Mouse (Mus musculus) thymus, adult 2 months (tissue): ENCODE measurements around the gene Ubr4.

Source experiments
- CTCF ChIP-seq: fragments of 200-500 bp; IDR thresholded peaks from 2 replicates; pipeline ENCODE4 v1.5.1; 2012; ENCODE audit warnings: mild to moderate bottlenecking, control low read depth, low read length, moderate library complexity, borderline replicate concordance; ENCODE audit not compliant: control insufficient read depth, poor library complexity, insufficient read depth; ENCODE audit errors: extremely low read depth
- POLR2A ChIP-seq: fragments of 200-500 bp; IDR thresholded peaks from 2 replicates; pipeline ENCODE4 v1.6.1; 2012; ENCODE audit warnings: mild to moderate bottlenecking, low read length, control low read depth, moderate library complexity; ENCODE audit not compliant: control insufficient read depth, poor library complexity, insufficient read depth; ENCODE audit errors: extremely low read depth

- TF ChIP-seq CTCF (no peak), POLR2A (no peak)
Measured at GRCm38 (mm10) chr4:139464163-139464562, 111.8 kb downstream of the Ubr4 start.
